Mouse (Mus musculus): ENCODE measurements around the gene Kcnmb1.

Gene Kcnmb1

DNA sequence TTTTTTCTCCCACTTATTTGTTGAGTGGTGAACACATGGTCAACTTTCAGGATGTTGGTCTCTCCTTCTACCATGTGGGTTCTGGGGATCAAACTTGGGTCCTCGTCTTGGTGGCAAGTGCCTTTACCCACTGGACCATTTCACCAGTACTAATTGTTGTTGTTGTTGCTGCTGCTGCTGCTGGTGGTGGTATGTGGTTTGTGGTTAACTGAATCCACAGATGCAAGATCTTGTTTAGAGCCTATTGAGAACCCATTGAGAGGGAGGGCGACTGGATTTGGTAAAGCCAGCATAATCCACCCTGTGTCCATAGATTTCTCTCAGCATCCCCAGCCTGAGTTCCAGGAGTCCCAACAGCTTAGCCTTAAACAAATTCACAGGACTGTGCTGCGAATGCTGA lies 37.6 kb downstream of the Kcnmb1 start:
- no peak for DNase-seq (ENCODE audit: low read depth, low spot score)

DNA sequence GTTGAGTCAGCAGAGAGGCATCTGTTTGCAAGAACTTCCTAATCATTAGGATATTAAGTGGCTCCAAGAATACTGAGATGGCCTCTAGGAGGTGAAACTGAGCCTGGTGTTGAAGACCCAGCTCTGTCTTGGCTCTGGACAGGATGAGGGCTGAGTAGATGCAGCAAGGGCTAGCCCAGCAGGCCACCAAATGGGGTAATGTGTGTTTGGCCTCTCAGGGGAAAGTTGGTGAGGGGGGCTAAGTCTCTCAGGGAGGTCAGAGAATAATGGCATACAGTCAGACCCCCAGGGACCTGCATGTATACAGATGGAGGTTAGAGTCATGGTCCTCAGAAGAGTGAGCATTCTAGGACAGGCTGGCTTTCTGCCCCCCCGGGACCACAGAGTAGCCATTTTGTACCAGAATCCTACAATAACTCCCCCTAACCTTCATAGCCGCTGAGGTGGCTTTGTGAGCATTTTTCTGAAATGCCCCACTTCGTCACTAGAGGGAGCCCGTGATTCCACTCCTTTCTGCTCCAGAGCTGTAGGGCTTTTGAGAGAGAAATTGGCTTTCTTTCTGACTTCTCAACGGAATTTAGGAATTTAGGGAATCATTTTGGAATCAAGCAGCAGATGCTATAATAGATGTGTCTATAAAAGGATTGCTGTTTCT lies 39.3 kb downstream of the Kcnmb1 start:
- no peak for DNase-seq (ENCODE audit: low read depth, low spot score)

DNA sequence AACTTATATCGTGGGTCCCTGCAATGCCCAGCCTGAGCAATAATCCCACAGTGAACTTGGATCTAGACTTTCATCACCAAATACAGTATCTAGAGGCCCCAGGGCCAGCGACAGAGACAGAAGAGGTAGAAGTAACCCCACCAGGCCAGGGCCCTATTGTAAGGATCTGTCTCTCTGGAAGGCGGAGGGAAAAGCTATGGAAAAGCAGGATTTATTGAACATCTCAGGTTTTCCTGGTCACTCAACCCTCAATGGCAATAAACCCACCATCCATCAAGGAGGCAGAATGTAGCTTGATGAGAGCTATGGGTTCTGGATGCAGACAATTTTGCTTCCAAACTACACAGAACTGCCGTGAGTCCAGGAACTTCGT lies 39.8 kb downstream of the Kcnmb1 start:
- no peak for DNase-seq (ENCODE audit: low read depth, low spot score)

DNA sequence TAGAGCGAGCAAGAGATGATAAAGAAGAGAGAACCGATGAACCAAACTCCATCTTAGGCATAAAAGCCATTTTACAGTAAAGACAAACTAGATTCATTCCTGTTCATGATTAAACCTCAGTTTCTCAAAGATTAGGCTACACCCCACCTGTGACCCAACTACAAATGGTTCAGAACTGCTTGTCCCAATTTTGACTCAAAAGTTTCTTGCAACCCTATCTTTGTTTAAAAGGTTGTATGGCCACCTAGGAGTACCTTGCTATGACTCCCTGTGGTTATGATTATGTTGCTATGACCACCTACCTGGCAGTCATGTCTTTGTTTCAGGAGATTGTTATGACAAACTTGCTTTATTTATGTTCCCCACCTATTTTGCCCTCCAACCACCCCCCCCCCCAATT lies 44.8 kb downstream of the Kcnmb1 start:
- no peak for DNase-seq (ENCODE audit: low read depth, low spot score)

DNA sequence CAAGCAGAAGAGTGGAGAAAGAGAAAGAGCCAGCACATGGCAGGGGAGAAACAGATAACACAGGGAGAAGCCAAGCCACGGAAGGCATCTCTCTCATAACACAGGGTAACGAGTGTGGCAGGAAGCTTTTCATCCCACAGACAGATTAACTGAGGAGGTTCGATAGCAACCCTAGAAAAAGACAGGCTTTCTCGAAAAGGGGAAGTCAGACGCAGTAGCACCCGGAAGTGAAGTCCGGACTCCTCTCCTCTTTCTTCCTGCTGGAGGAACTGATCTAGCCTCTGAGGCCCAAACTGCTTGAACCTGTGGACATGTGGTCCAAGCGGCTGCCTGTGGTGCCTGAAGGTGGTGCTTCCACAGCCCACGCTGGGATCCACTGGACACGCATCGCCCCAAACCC lies 45.4 kb downstream of the Kcnmb1 start:
- no peak for DNase-seq (ENCODE audit: low read depth, low spot score)

DNA sequence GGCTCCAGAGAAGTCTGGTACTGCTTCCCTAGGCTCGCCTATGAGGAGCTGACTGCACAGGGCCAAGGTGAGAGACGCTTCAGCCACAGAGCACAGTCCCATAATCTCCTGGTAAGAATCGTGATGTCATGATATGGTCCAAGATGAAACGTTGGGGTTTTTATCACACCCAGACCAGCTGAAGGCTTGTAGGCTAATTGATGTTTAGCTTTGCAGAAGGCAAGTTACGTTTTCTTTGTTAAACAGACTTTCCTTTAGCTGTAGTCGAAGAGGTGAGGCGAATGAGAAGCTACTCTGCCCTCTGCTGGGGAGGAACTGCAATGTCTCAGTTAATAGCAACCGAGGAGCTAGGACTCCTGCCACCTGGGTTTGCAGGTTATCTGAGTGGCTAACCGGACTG lies 45.9 kb downstream of the Kcnmb1 start:
- no peak for DNase-seq (ENCODE audit: low read depth, low spot score)

DNA sequence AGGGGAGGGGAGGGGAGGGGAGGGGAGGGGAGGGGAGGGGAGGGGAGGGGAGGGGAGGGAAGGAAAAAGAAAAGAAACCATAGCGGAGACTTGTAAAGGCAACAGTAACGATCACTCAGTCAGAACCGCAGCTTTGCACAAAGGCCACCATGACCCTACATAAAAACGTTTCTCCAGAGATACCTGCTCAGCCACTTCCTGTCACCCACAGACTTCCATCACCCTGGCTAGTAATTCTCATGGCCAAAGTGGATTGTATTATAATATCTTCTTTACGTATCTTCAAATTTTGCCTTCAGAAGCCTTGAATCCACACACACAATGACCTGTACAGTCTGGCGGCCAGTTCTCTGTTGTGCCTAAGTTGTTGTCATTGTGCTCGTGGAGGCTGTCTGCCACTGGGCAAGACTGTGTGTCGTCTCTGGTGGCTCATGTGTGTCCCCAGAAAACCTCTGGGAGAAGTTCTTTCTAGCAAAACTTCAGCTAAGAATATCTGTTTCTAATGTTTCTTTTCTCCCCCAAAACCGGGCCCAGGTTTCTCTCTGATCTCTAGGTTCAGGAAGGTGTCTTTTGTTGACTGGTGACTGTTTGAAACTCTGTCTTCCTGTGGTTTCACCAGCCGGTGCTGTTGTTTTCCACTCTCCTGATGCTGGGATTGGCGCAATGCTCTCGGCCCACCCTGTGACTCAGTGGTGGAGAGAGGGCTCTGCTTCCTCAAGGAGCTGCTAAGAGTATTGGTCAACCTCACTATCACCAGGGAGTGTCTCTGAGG lies 46.7 kb downstream of the Kcnmb1 start:
- DNase-seq (ENCODE audit: low read depth, low spot score): no peak

DNA sequence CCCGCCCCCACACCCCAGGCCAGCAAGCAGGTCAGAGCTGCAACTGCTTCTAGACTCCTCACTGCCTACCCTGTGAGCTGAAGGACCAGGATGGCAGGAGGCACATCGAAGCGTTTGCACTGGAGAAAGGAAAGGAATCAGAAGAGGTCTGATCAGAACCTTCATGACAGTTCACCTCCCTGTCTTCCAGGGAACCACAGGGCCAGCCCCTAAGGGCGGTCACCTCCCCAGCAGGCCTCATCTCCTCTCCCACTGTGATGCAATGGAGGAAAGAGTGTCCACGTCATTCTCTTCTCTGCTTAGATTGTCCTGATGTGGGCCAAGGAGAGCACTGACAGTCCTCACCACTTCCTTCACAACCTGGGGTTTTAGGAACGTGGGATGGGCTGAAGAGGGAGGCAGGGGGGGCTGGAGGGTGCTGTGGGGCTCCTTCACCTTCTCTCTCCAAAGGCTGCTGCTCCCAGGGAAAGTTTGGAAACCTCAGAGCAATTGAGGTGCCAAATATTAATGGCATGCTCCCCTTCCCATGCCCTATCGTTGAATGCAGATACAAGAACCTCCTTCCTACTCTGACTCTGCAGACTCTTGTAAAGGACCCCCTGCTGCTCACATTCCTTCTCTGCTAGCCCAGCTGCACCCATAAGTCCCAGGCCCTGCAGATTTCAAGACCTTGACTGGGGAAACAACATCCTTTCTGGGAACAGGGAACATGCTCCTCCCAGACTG lies 47.5 kb downstream of the Kcnmb1 start:
- no peak for DNase-seq (ENCODE audit: low read depth, low spot score)

DNA sequence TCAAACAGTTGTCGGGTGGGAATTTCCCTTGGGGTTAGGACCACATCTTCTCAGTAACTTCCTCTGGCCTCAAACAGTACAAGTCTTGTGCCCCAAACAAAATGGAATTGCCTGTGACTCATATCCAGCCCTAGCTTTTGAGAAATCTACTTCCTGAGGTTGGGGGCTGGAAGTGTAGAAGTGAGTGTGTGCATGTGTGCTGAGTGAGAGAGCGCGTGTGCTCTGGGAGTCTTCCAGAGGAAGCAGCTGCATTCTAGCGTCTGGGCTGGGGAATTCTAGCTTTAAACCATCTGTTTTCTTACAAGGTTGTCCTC lies 48.0 kb downstream of the Kcnmb1 start:
- no peak for DNase-seq (ENCODE audit: low read depth, low spot score)

DNA sequence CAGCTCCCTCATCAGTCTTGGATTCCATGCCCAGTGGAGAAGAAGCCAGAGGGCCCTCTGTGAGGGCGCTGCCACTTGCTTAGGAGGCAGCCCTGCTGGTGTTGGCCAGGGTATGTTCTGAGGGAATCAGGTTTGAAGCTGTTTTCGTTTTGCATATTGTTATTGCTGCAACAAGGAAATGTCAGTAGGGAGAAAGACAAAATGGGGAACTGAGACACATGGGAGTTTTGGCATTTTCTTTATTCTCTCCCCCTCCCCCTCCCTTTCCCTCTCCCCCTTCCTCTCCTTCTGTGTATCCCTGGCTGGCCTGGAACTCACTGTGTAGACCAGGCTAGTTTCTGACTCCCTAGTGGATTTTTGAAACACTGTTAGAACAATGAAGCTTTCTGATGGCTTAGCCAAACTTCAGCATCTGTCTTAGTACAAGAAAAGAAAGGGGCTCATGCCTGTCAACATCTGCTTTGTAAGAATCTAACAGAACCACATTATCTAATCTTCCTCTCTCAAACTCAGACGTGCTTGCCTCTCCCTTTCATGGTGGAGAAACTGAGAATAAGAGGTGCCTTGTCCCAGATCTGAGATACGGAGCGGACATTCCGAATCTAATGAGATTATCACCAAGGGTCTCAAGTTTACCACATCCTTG lies 49.3 kb downstream of the Kcnmb1 start:
- no peak for DNase-seq (ENCODE audit: low read depth, low spot score)
